ENCODE assay signal across 12 mouse cellular contexts in the genomic region with DNA sequence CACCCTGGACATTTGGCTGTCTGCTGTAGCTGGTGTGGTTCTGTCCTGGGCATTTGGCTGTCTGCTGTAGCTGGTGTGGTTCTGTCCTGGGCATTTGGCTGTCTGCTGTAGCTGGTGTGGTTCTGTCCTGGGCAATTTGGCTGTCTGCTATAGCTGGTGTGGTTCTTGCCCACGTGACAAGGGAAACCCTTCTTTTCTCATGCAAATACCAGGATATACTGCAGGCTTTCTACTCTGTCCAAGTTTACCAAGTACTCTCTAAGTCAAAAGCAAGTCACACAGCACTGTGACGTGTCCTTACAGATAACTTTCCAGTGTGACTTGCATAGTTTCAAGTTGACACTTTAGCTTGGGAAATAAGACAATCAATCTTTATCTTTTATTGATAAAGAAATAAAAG. TPM values are rescaled to one million over a fixed set of nuclear protein-coding genes. Genes with fewer than 3 reads are reported as not detected.
DNase-seq lines count a peak whose midpoint lies in the region; ATAC-seq and TF ChIP-seq lines count a peak whose summit lies in the region.
"Had no signal": no experiment of that assay in that cellular context is flagged by ENCODE, and none has a peak within 500 bp of the region (broad histone marks: within the 10 kb centered on the region; RNA-seq: fewer than 3 reads in every experiment).

No protein-coding gene starts in this region.

- dilution Hi-C loops in CH12.LX (cut with MboI; ENCODE audit: extremely low pct_ligation_motif_present, extremely low pct_unique_long_range_greater_than_20kb, low sequenced_read_pairs) = no loop called here

- H3K9me3 ChIP-seq in CH12.LX (replicated peaks; ENCODE audit: low read length) = no peaks in the 10 kb centered on the region
- no peaks in the 10 kb centered on the region for H3K9me3 ChIP-seq in forebrain, embryonic 16.5 days (ENCODE audit: control insufficient read depth, low read length)
- H3K9me3 ChIP-seq in midbrain, embryonic 10.5 days (replicated peaks) = no peaks in the 10 kb centered on the region
- H3K9me3 ChIP-seq: liver, embryonic 15.5 days had no signal

- peak overlapping the region; percentile 76; the same call in 1 of the 2 replicates for H3K9ac ChIP-seq in CH12.LX (ENCODE audit: insufficient read depth, low read depth)
- no peak overlapping the region for H3K9ac ChIP-seq in forebrain, embryonic 16.5 days (replicated peaks; ENCODE audit: low read depth, low read length)
- H3K9ac ChIP-seq: liver, embryonic 15.5 days had no signal

- no peaks in the 10 kb centered on the region for H3K27me3 ChIP-seq in CH12.LX (replicated peaks)
- H3K27me3 ChIP-seq in forebrain, embryonic 16.5 days (replicated peaks; ENCODE audit: control insufficient read depth, insufficient read depth, low read length) = no peaks in the 10 kb centered on the region
- peaks cover 79% of the 10 kb centered on the region for H3K27me3 ChIP-seq in midbrain, embryonic 10.5 days (ENCODE audit: low read depth, poor library complexity, severe bottlenecking)
- H3K27me3 ChIP-seq: liver, embryonic 15.5 days had no signal

- peaks cover under 1 to 90% of the 10 kb centered on the region in 2 experiments; a peak in 3 of 4 replicates for H3K4me1 ChIP-seq in CH12.LX (ENCODE audit: control insufficient read depth in 1 of 2, insufficient read depth in 2 of 2)
- H3K4me1 ChIP-seq in cortical plate, adult 2 months (ENCODE audit: control insufficient read depth, insufficient read depth, low read length) = peaks cover 10% of the 10 kb centered on the region
- H3K4me1 ChIP-seq in forebrain, embryonic 16.5 days (replicated peaks; ENCODE audit: control insufficient read depth, insufficient read depth, low read length) = peaks cover 86% of the 10 kb centered on the region
- peaks cover 91% of the 10 kb centered on the region for H3K4me1 ChIP-seq in midbrain, embryonic 10.5 days
- H3K4me1 ChIP-seq: liver, embryonic 15.5 days had no signal

- H3K4me3 ChIP-seq in CH12.LX (replicated peaks in 1 of 3; ENCODE audit: low read depth in 2 of 3, low read length in 2 of 3, poor library complexity in 1 of 3) = peak overlapping the region in 1 of 3 experiments; percentile 40
- peak overlapping the region; percentile 39; the same call in 1 of the 2 replicates for H3K4me3 ChIP-seq in cortical plate, adult 2 months (ENCODE audit: insufficient read depth, low read length)
- peak overlapping the region; percentile 36 for H3K4me3 ChIP-seq in forebrain, embryonic 16.5 days (replicated peaks; ENCODE audit: low read length)
- peak overlapping the region; percentile 42; the same call in 1 of the 2 replicates for H3K4me3 ChIP-seq in midbrain, embryonic 10.5 days
- H3K4me3 ChIP-seq: liver, embryonic 15.5 days had no signal

- H3K36me3 ChIP-seq in CH12.LX (replicated peaks in 1 of 2; ENCODE audit: control insufficient read depth in 1 of 2, insufficient read depth in 1 of 2, low read length in 1 of 2) = peaks cover 11 to 20% of the 10 kb centered on the region in 2 experiments
- H3K36me3 ChIP-seq in forebrain, embryonic 16.5 days (ENCODE audit: control insufficient read depth, insufficient read depth) = no peaks in the 10 kb centered on the region
- peaks cover 42% of the 10 kb centered on the region for H3K36me3 ChIP-seq in midbrain, embryonic 10.5 days
- H3K36me3 ChIP-seq: liver, embryonic 15.5 days had no signal

- no peak for ATAC-seq in forebrain, embryonic 16.5 days

- WGBS in forebrain, embryonic 16.5 days = 16% methylated on average over 2 of the region's 2 CpGs
- WGBS in midbrain, embryonic 10.5 days = 29% methylated on average over 2 of the region's 2 CpGs

- peaks cover 48% of the 10 kb centered on the region for H3K79me2 ChIP-seq in CH12.LX (replicated peaks; ENCODE audit: control insufficient read depth, extremely low read depth, insufficient read depth, poor library complexity, severe bottlenecking)

- no peak for DNase-seq in CH12.LX (ENCODE audit: extremely low read depth)
- DNase-seq in midbrain, embryonic 10.5 days (ENCODE audit: low spot score) = no peak
- DNase-seq in adrenal gland, adult 18-20 months (ENCODE audit: low spot score in 2 of 2) = no peak
- DNase-seq in embryo, embryonic 10 days (ENCODE audit: low spot score) = no peak
- DNase-seq in layer of hippocampus, adult 18-20 months (ENCODE audit: low spot score in 2 of 2) = no peak
- DNase-seq: cerebellum, postnatal 25 days; kidney, adult 11 months; right cerebral cortex, postnatal 14 days had no signal

- TF ChIP-seq POLR2A in CH12.LX (IDR thresholded peaks at IDR 0.05; ENCODE audit: low read depth, low read length) = no peak
- no peak for TF ChIP-seq POLR2A in cortical plate, adult 2 months (IDR thresholded peaks at IDR 0.05; ENCODE audit: extremely low read depth, insufficient read depth, low read length)

- H3K27ac ChIP-seq in CH12.LX (ENCODE audit: insufficient read depth, low read depth) = peak overlapping the region; percentile 91
- H3K27ac ChIP-seq in cortical plate, adult 2 months (ENCODE audit: insufficient read depth, low read length) = no peak overlapping the region
- no peak overlapping the region for H3K27ac ChIP-seq in forebrain, embryonic 16.5 days (ENCODE audit: low read length)
- H3K27ac ChIP-seq in midbrain, embryonic 10.5 days (replicated peaks) = no peak overlapping the region
- H3K27ac ChIP-seq: liver, embryonic 15.5 days had no signal

- H3K4me2 ChIP-seq in CH12.LX (ENCODE audit: insufficient read depth, low read depth, poor library complexity, severe bottlenecking) = peak overlapping the region; percentile 47
- peak overlapping the region; percentile 63 for H3K4me2 ChIP-seq in forebrain, embryonic 16.5 days (ENCODE audit: low read length)
- H3K4me2 ChIP-seq: heart, embryonic 11.5 days; liver, embryonic 15.5 days had no signal

- TF ChIP-seq CTCF in CH12.LX (conservative IDR thresholded peaks at IDR 0.05 in 1 of 2, IDR thresholded peaks at IDR 0.05 in 1 of 2; ENCODE audit: low read depth in 2 of 2, low read length in 2 of 2) = no peak
- TF ChIP-seq CTCF in cortical plate, adult 2 months (IDR thresholded peaks at IDR 0.05; ENCODE audit: extremely low read depth, insufficient read depth, low read length) = no peak

- in situ Hi-C loops in CH12.LX (cut with MboI; ENCODE audit: low pct_ligation_motif_present, low pct_unique_long_range_greater_than_20kb, low sequenced_read_pairs) = loop anchor here (25.0 kb wide), 2 partner anchors 318 to 418 kb away; no protein-coding TSS in a partner anchor

- TF ChIP-seq RAD21 in CH12.LX (IDR thresholded peaks at IDR 0.05; ENCODE audit: low read depth, low read length) = no peak

- no peak for TF ChIP-seq EP300 in CH12.LX (IDR thresholded peaks at IDR 0.05; ENCODE audit: low read length)

TF ChIP-seq in CH12.LX, 34 proteins besides CTCF, POLR2A, EP300 and RAD21 (continues in another document):
- peak; percentile 11; the same call in 1 of the 2 replicates for TF ChIP-seq SIN3A (IDR thresholded peaks at IDR 0.05; ENCODE audit: low read length)
- TF ChIP-seq NELFE (IDR thresholded peaks at IDR 0.05; ENCODE audit: low read depth, low read length) = no peak
- no peak for TF ChIP-seq ELF1 (IDR thresholded peaks at IDR 0.05; ENCODE audit: low read depth, low read length)
- no peak for TF ChIP-seq MYC (IDR thresholded peaks at IDR 0.05; ENCODE audit: low read depth, low read length)
- TF ChIP-seq MEF2A (IDR thresholded peaks at IDR 0.05; ENCODE audit: borderline replicate concordance, low read depth, low read length) = peak; percentile 20; the same call in 1 of the 2 replicates
- TF ChIP-seq MXI1 (IDR thresholded peaks at IDR 0.05; ENCODE audit: low read depth, low read length) = peak; percentile 47; the same call in 1 of the 2 replicates
- TF ChIP-seq BHLHE40 (IDR thresholded peaks at IDR 0.05; ENCODE audit: low read depth, low read length) = peak; percentile 77
- TF ChIP-seq USF1 (IDR thresholded peaks at IDR 0.05; ENCODE audit: low read depth, low read length) = peak; percentile 19; the same call in 1 of the 2 replicates
- no peak for TF ChIP-seq UBTF (IDR thresholded peaks at IDR 0.05; ENCODE audit: low read depth, low read length)
- peak; percentile 68; the same call in 1 of the 2 replicates for TF ChIP-seq MAX (IDR thresholded peaks at IDR 0.05; ENCODE audit: low read length)
- no peak for TF ChIP-seq TBP (conservative IDR thresholded peaks at IDR 0.05; ENCODE audit: low read depth, low read length)
- TF ChIP-seq SMC3 (IDR thresholded peaks at IDR 0.05; ENCODE audit: low read depth, low read length) = no peak
- no peak for TF ChIP-seq POLR2AphosphoS2 (IDR thresholded peaks at IDR 0.05; ENCODE audit: low read depth, low read length)
- no peak for TF ChIP-seq NRF1 (IDR thresholded peaks at IDR 0.05; ENCODE audit: low read depth, low read length)
- TF ChIP-seq PAX5 (IDR thresholded peaks at IDR 0.05; ENCODE audit: low read length) = no peak
- TF ChIP-seq CHD2 (IDR thresholded peaks at IDR 0.05; ENCODE audit: low read length) = no peak
- no peak for TF ChIP-seq GABPA (IDR thresholded peaks at IDR 0.05; ENCODE audit: insufficient replicate concordance, low read depth, low read length)
- no peak for TF ChIP-seq ZC3H11A (IDR thresholded peaks at IDR 0.05; ENCODE audit: low read depth, low read length)
- no peak for TF ChIP-seq CHD1 (IDR thresholded peaks at IDR 0.05; ENCODE audit: low read depth, low read length)
- no peak for TF ChIP-seq HCFC1 (IDR thresholded peaks at IDR 0.05; ENCODE audit: low read depth, low read length)
- no peak for TF ChIP-seq MAZ (IDR thresholded peaks at IDR 0.05; ENCODE audit: low read depth, low read length)
- TF ChIP-seq ETS1 (conservative IDR thresholded peaks at IDR 0.05; ENCODE audit: low read depth, low read length) = peak; percentile 61; the same call in 1 of the 2 replicates
- TF ChIP-seq ZKSCAN1 (IDR thresholded peaks at IDR 0.05; ENCODE audit: borderline replicate concordance, low read depth, low read length) = no peak
- peak; percentile 33 for TF ChIP-seq USF2 (conservative IDR thresholded peaks at IDR 0.05; ENCODE audit: low read depth, low read length)
- no peak for TF ChIP-seq KAT2A (IDR thresholded peaks at IDR 0.05; ENCODE audit: insufficient replicate concordance, low read length)
- no peak for TF ChIP-seq JUND (conservative IDR thresholded peaks at IDR 0.05; ENCODE audit: low read depth, low read length)
- TF ChIP-seq RCOR1 (conservative IDR thresholded peaks at IDR 0.05; ENCODE audit: low read depth, low read length) = no peak

RNA-seq across cellular contexts. Expression of gene Epha4, which starts 10.1 kb away (rescaled TPM):
- total RNA-seq in CH12.LX (2012; rRNA removed) = 16.1 and 26.0 TPM in 2 replicates
- total RNA-seq in CH12.LX (2014; rRNA removed) = 12.1 and 13.0 TPM in 2 replicates
- polyA plus RNA-seq in CH12.LX (2012; ENCODE audit: insufficient read length, low read depth) = 3.8 and 3.9 TPM in 2 replicates
- polyA plus RNA-seq in cortical plate, adult 2 months (2012; rRNA removed) = 74.5 and 85.1 TPM in 2 replicates
- 76.4 and 89.5 TPM in 2 replicates for polyA plus RNA-seq in forebrain, embryonic 16.5 days (2015; fragmentation: Nextera tagmentation; extraction: Ambion mirVana)
- 17.1 and 22.9 TPM in 2 replicates for polyA plus RNA-seq in midbrain, embryonic 10.5 days (2016; fragmentation: Nextera tagmentation; extraction: Ambion mirVana)
- 1 to 10 TPM; 2.5 to 2.8 TPM for total RNA-seq in adrenal gland, adult 18-20 months (2021)
- 100 to 1,000 TPM; 274 to 323 TPM for total RNA-seq in layer of hippocampus, adult 18-20 months (2021)
